Mouse (Mus musculus) heart, adult 2 months (tissue): ENCODE measurements around the gene Olfr1418. TPM values are rescaled to one million over a fixed set of nuclear protein-coding genes. Genes with fewer than 3 reads are reported as not detected.

Experiments used
- DNase-seq, 2 experiments: peaks; one replicate each; pipeline ENCODE4 v3.0.0; 2021
- H3K27ac ChIP-seq: fragments of 200-600 bp; 2 replicates; pipeline ENCODE4 v1.8.1; 2022
- H3K27me3 ChIP-seq: fragments of 200-500 bp; 2 replicates; pipeline ENCODE4 v1.6.1; 2012; ENCODE audit warnings: mild to moderate bottlenecking, low read length, inconsistent platforms, mixed read lengths; ENCODE audit not compliant: control insufficient read depth, insufficient read depth
- H3K36me3 ChIP-seq: fragments of 200-500 bp; 2 replicates; pipeline ENCODE4 v1.6.1; 2012; ENCODE audit warnings: low read length, inconsistent platforms; ENCODE audit not compliant: control insufficient read depth, insufficient read depth
- H3K4me1 ChIP-seq: fragments of 200-500 bp; 2 replicates; pipeline ENCODE4 v1.6.1; 2011; ENCODE audit warnings: low read length; ENCODE audit not compliant: control insufficient read depth, insufficient read depth
- H3K4me3 ChIP-seq: fragments of 200-600 bp; 2 replicates; pipeline ENCODE4 v1.8.1; 2022
- H3K79me2 ChIP-seq: fragments of 200-500 bp; replicated peaks from 2 replicates; pipeline ENCODE4 v1.6.1; 2012; ENCODE audit warnings: mild to moderate bottlenecking, inconsistent platforms, low read length, moderate library complexity, mixed read lengths; ENCODE audit not compliant: control insufficient read depth, insufficient read depth
- H3K9ac ChIP-seq: fragments of 200-500 bp; 2 replicates; pipeline ENCODE4 v1.6.1; 2012; ENCODE audit warnings: low read depth, mild to moderate bottlenecking, control low read depth, inconsistent platforms, low read length, mixed read lengths
- CTCF ChIP-seq: fragments of 200-600 bp; IDR thresholded peaks from 2 replicates; pipeline ENCODE4 v1.8.1; 2022; ENCODE audit warnings: antibody characterized with exemption, mild to moderate bottlenecking, moderate library complexity
- EP300 ChIP-seq: fragments of 200-500 bp; IDR thresholded peaks from 2 replicates; pipeline ENCODE4 v1.6.1; 2011; ENCODE audit warnings: low read depth, low read length, control low read depth; ENCODE audit not compliant: insufficient read depth
- POLR2A ChIP-seq: fragments of 200-500 bp; IDR thresholded peaks from 2 replicates; pipeline ENCODE4 v1.6.1; 2011; ENCODE audit warnings: mild to moderate bottlenecking, low read depth, low read length, control low read depth; ENCODE audit not compliant: insufficient read depth
- WGBS: fragments of 180-500 bp; shearing (Covaris S2); methylation state at CpG from one replicate; pipeline ENCODE4 v1.1.7; 2018; 5-methylcytosine and 5-hydroxymethylcytosine counted together
- intact Hi-C: fragments of 180-260 bp; cut with DNase I; formaldehyde crosslinking; loops from one replicate; pipeline ENCODE4 v1.15.1; 2025
- polyA plus RNA-seq: library from polyadenylated mRNA; depleted of rRNA; stranded (reverse); fragments of >200 nt; gene quantifications from 2 replicates; pipeline ENCODE4 v1.2.3, GENCODE M21; 2012; rRNA removed
- total RNA-seq, 2 experiments: library from RNA; stranded (reverse); gene quantifications; 2 replicates each; pipeline ENCODE4 v1.2.3; 2021

Gene Olfr1418
- total and polyA plus RNA-seq, 3 experiments = not detected

DNA sequence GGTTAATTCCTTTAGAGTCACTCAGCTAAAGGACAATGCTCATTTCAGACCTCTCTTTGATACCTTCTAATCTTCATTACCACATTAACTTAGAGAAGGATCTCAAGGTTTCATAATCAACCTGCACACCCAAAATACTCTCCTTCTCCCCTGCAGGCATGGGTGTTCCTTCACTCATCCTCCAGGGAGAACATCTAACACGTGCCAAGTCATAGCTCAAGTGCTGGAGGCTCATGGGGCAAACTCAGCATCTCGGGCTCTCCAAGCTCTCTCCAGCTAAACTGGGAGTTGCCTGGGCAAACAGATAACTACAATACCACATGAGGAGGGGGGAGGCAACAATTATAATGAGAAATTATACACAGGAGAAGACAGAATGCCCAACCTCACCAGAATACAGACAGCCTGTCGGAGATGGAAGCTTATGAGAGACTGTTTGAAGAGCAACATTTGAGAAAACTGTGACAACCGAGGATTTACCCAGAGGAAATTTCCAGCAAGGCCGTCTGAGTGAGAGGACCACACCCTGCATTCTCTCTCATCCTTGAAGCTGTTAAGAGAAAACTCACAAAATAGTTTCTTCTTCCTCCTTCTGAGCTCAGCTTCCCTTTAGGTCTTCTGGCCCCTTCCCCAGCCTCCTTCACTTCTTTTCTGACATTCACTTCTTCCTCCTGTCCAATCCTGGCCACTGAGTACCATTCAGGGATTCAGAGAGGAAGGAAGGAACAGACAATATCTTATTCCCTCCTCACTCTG is 50.7 kb downstream of the Olfr1418 start:
- intact Hi-C loops = loop anchor here (10.0 kb wide), 1 partner anchor 195 kb away; no protein-coding TSS in a partner anchor
- no peak for TF ChIP-seq EP300
- TF ChIP-seq CTCF = no peak
- no peak for TF ChIP-seq POLR2A
- H3K27me3 ChIP-seq = no peaks in the 10 kb centered on the region
- H3K4me3 ChIP-seq = no peak overlapping the region; the same call in 1 of the 2 replicates
- H3K27ac ChIP-seq = peak overlapping the region; percentile 74
- no peak for DNase-seq
- WGBS = 42% methylated on average over 5 of the region's 5 CpGs
- H3K36me3 ChIP-seq = peaks cover 24% of the 10 kb centered on the region
- H3K9ac ChIP-seq = 0 out of 2 replicates have a peak overlapping the region, but pooled peaks have one; percentile 12
- H3K4me1 ChIP-seq = peaks cover 19% of the 10 kb centered on the region
- H3K79me2 ChIP-seq = 0 out of 2 replicates have a peak, but pooled peaks cover 1% of the 10 kb centered on the region

GRCm38 (mm10) chr19:11808452-11808851 is 52.4 kb downstream of the Olfr1418 start:
- WGBS = 48% methylated on average over 2 of the region's 2 CpGs
- no peak for DNase-seq
- Histone ChIP-seq H3K4me1 (peaks cover 23% of the 10 kb centered on the region), H3K36me3 (peaks cover 33% of the 10 kb centered on the region), H3K9ac (no peak overlapping the region), H3K27ac (no peak overlapping the region), H3K4me3 (no peak overlapping the region), H3K27me3 (no peaks in the 10 kb centered on the region), H3K79me2 (0 out of 2 replicates have a peak, but pooled peaks cover 1% of the 10 kb centered on the region)
- no peak for TF ChIP-seq CTCF
- TF ChIP-seq POLR2A = no peak
- no peak for TF ChIP-seq EP300
- intact Hi-C loops = no loop called here

- H3K4me3 ChIP-seq = no peak overlapping the region
- TF ChIP-seq POLR2A (no peak), CTCF (no peak), EP300 (no peak)
- no peak overlapping the region for H3K9ac ChIP-seq
- H3K4me1 ChIP-seq = peaks cover 21% of the 10 kb centered on the region
- peaks cover 35% of the 10 kb centered on the region for H3K36me3 ChIP-seq
- 0 out of 2 replicates have a peak, but pooled peaks cover 1% of the 10 kb centered on the region for H3K79me2 ChIP-seq
- no peak for DNase-seq
- intact Hi-C loops = no loop called here
- WGBS = 56% methylated on average over 6 of the region's 6 CpGs
- H3K27ac ChIP-seq = no peak overlapping the region
- no peaks in the 10 kb centered on the region for H3K27me3 ChIP-seq
These were observed 53.0 kb downstream of the Olfr1418 start for GRCm38 (mm10) chr19:11807822-11808221.

DNA sequence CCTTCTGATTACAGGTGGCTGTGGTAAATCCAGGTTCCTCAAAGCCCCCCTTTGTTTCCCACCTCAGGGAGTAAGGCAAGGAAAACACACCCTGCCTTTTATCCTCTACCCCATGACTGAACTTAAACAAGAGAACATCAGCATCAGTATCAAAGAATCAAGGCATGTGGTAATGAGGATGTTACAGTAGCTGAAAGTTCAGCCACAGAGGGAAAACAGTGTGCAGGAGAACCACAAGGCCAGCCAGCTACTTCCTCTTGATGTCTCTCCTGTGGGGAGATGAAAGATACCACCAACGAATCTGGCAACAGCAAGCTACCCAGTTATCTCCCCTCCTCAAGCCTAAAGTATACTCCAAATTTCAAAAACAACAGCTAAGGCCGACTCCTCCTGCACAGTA is 53.6 kb downstream of the Olfr1418 start:
- 36% methylated on average over 2 of the region's 2 CpGs for WGBS
- intact Hi-C loops = no loop called here
- Histone ChIP-seq H3K36me3 (peaks cover 34% of the 10 kb centered on the region), H3K79me2 (0 out of 2 replicates have a peak, but pooled peaks cover 1% of the 10 kb centered on the region), H3K27me3 (no peaks in the 10 kb centered on the region), H3K4me3 (no peak overlapping the region), H3K27ac (no peak overlapping the region), H3K4me1 (peaks cover 21% of the 10 kb centered on the region), H3K9ac (no peak overlapping the region)
- TF ChIP-seq CTCF = no peak
- TF ChIP-seq EP300 = no peak
- TF ChIP-seq POLR2A = no peak
- no peak for DNase-seq

DNA sequence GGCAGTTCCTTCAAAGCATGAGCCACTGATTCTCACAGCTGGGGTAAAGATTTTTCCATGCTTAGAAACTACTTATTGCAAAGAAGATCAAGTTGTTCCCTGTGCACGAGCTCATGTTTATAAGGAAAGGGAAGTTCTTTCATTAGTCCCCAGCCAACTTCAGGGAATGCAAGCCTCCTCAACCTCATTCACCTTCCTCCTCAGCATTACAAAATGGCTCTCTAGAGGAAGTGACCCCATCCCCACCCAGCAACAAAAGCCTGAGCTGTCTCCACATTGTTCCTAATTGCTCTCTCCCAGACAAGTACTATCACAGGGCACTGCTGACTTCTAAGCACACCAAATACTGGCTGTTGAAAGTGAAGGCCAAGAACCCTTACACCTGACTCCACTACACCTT is 56.4 kb downstream of the Olfr1418 start:
- no peaks in the 10 kb centered on the region for H3K27me3 ChIP-seq
- peaks cover 23% of the 10 kb centered on the region for H3K36me3 ChIP-seq
- intact Hi-C loops = loop anchor here (2.0 kb wide), 1 partner anchor 14 kb away; the partner anchor contains the start of gene Stx3
- peaks cover 12% of the 10 kb centered on the region for H3K4me1 ChIP-seq
- 0 out of 2 replicates have a peak, but pooled peaks cover 1% of the 10 kb centered on the region for H3K79me2 ChIP-seq
- 0 out of 2 replicates have a peak, but pooled peaks have one; percentile 54 for TF ChIP-seq EP300
- TF ChIP-seq CTCF = no peak
- TF ChIP-seq POLR2A = peak; percentile 32; the same call in 1 of the 2 replicates
- peak in 1 of 2 experiments; percentile 31 for DNase-seq
- H3K9ac ChIP-seq = no peak overlapping the region
- H3K27ac ChIP-seq = peak overlapping the region; percentile 64
- H3K4me3 ChIP-seq = no peak overlapping the region
- WGBS = 49% methylated on average over 1 of the region's 1 CpGs

Other genes starting within 250 kb of the Olfr1418 start
- under 1 TPM in 1 of 2 experiments, not detected in 1; 0.16 TPM for gene Ms4a2, start 237.3 kb downstream of the Olfr1418 start, total RNA-seq
- 0.12 and 0.18 TPM in 2 replicates for gene Ms4a2, start 237.3 kb downstream of the Olfr1418 start, polyA plus RNA-seq
- gene Ms4a3, start 220.2 kb downstream of the Olfr1418 start, total RNA-seq = not detected
- gene Ms4a3, start 220.2 kb downstream of the Olfr1418 start, polyA plus RNA-seq = not detected in 2 replicates
- gene Oosp2, start 200.5 kb downstream of the Olfr1418 start, total RNA-seq = not detected
- gene Oosp2, start 200.5 kb downstream of the Olfr1418 start, polyA plus RNA-seq = not detected in 2 replicates
- gene Oosp1, start 169.9 kb downstream of the Olfr1418 start, total RNA-seq = not detected
- gene Oosp1, start 169.9 kb downstream of the Olfr1418 start, polyA plus RNA-seq = not detected in 2 replicates
- gene Oosp3, start 164.0 kb downstream of the Olfr1418 start, total RNA-seq = not detected
- gene Oosp3, start 164.0 kb downstream of the Olfr1418 start, polyA plus RNA-seq = not detected in 2 replicates
- gene Gif, start 113.5 kb downstream of the Olfr1418 start, total RNA-seq = not detected
- gene Gif, start 113.5 kb downstream of the Olfr1418 start, polyA plus RNA-seq = not detected in 2 replicates
- 100 to 1,000 TPM in 1 of 2 experiments, 10 to 100 TPM in 1; 99.5 to 109 TPM for gene Mrpl16, start 90.7 kb downstream of the Olfr1418 start, total RNA-seq
- 41.8 and 58.7 TPM in 2 replicates for gene Mrpl16, start 90.7 kb downstream of the Olfr1418 start, polyA plus RNA-seq
- 1 to 10 TPM; 3.6 to 3.9 TPM for gene Stx3, start 41.7 kb downstream of the Olfr1418 start, total RNA-seq
- gene Stx3, start 41.7 kb downstream of the Olfr1418 start, polyA plus RNA-seq = 3.9 and 6.1 TPM in 2 replicates
- not detected for gene Olfr1417, start 21.8 kb downstream of the Olfr1418 start, total RNA-seq
- not detected in 2 replicates for gene Olfr1417, start 21.8 kb downstream of the Olfr1418 start, polyA plus RNA-seq
- not detected for gene Olfr1419, start 14.0 kb upstream of the Olfr1418 start, total RNA-seq
- gene Olfr1419, start 14.0 kb upstream of the Olfr1418 start, polyA plus RNA-seq = not detected in 2 replicates
- gene Olfr1420, start 25.5 kb upstream of the Olfr1418 start, total RNA-seq = not detected
- gene Olfr1420, start 25.5 kb upstream of the Olfr1418 start, polyA plus RNA-seq = not detected in 2 replicates
- gene Patl1, start 51.3 kb upstream of the Olfr1418 start, total RNA-seq = 10 to 100 TPM; 28.6 to 32.7 TPM
- gene Patl1, start 51.3 kb upstream of the Olfr1418 start, polyA plus RNA-seq = 19.3 and 23.2 TPM in 2 replicates
- gene Osbp, start 104.9 kb upstream of the Olfr1418 start, total RNA-seq = 10 to 100 TPM; 81.7 to 95.1 TPM
- gene Osbp, start 104.9 kb upstream of the Olfr1418 start, polyA plus RNA-seq = 33.8 and 57.2 TPM in 2 replicates
- not detected for gene Olfr1423, start 180.3 kb upstream of the Olfr1418 start, total RNA-seq
- not detected in 2 replicates for gene Olfr1423, start 180.3 kb upstream of the Olfr1418 start, polyA plus RNA-seq
- not detected for gene Olfr1424, start 201.6 kb upstream of the Olfr1418 start, total RNA-seq
- gene Olfr1424, start 201.6 kb upstream of the Olfr1418 start, polyA plus RNA-seq = not detected in 2 replicates
- not detected for gene Olfr1425, start 216.7 kb upstream of the Olfr1418 start, total RNA-seq
- gene Olfr1425, start 216.7 kb upstream of the Olfr1418 start, polyA plus RNA-seq = not detected in 2 replicates
- not detected for gene Olfr1426, start 230.9 kb upstream of the Olfr1418 start, total RNA-seq
- not detected in 2 replicates for gene Olfr1426, start 230.9 kb upstream of the Olfr1418 start, polyA plus RNA-seq
- gene Olfr1427, start 242.3 kb upstream of the Olfr1418 start, total RNA-seq = not detected
- gene Olfr1427, start 242.3 kb upstream of the Olfr1418 start, polyA plus RNA-seq = not detected in 2 replicates